Mouse (Mus musculus) lung, postnatal 0 days (tissue): ENCODE measurements around the gene Rmnd5a.

Experiments
- CTCF ChIP-seq: IDR thresholded peaks from 2 replicates; pipeline ENCODE4 v1.5.1; 2016; ENCODE audit warnings: antibody characterized with exemption, mild to moderate bottlenecking
- EP300 ChIP-seq: IDR thresholded peaks from 2 replicates; pipeline ENCODE4 v1.6.1; 2016; ENCODE audit warnings: antibody characterized with exemption, mild to moderate bottlenecking, control low read depth

DNA sequence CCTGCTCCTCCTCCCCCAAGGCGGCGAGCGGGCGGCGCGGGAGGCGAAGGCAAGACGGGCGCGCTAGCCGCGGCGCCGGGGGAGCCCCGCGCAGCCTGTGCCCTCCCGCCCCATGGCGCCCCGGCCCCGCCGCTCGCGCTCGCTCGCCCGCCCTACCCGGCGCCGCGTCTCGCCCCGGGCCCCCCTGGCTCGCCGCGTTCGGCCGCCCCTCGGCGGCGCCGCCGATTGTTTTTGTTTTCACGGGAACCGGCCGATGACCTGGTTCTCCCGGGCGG lies 283 bp downstream of the Rmnd5a start:
- no peak for TF ChIP-seq CTCF
- TF ChIP-seq EP300, result no peak
